Mouse (Mus musculus): Measurements from ENCODE around the gene Def8. TPM values are rescaled to one million over a fixed set of nuclear protein-coding genes. Genes with fewer than 3 reads are reported as not detected.

The Def8 gene
- polyA plus RNA-seq (2014; fragmentation: Illumina TruSeq; extraction: RNeasy Lipid Tissue Mini Kit (QIAGEN cat#74804); ENCODE audit: insufficient read depth, low read depth, low replicate concordance): 10.3 TPM

GRCm38 (mm10) chr8:123423441-123423840 lies at the start of gene Def8:
TSS of gene Def8 (plus strand) at chr8:123423527.

GRCm38 (mm10) chr8:123406786-123407185 lies 16.5 kb upstream of the Def8 start, which contains the start of gene Mc1r:
TSS of gene Mc1r (plus strand) at chr8:123407107.

GRCm38 (mm10) chr8:123411246-123411645 lies 12.1 kb upstream of the Def8 start, which contains the start of gene Tubb3:
TSS of gene Tubb3 (plus strand) at chr8:123411424.

GRCm38 (mm10) chr8:123477737-123478258 lies 54.5 kb downstream of the Def8 start, which contains the start of gene Afg3l1:
TSS of gene Afg3l1 (plus strand) at chr8:123477903.

Other genes with a start within 250 kb of the Def8 start
- 124 TPM for gene Dpep1, start 237.3 kb upstream of the Def8 start, polyA plus RNA-seq (2014; fragmentation: Illumina TruSeq; extraction: RNeasy Lipid Tissue Mini Kit (QIAGEN cat#74804); ENCODE audit: insufficient read depth, low read depth, low replicate concordance)
- 60.6 TPM for gene Chmp1a, start 210.8 kb upstream of the Def8 start, polyA plus RNA-seq (2014; fragmentation: Illumina TruSeq; extraction: RNeasy Lipid Tissue Mini Kit (QIAGEN cat#74804); ENCODE audit: insufficient read depth, low read depth, low replicate concordance)
- gene Spata33, start 210.7 kb upstream of the Def8 start, polyA plus RNA-seq (2014; fragmentation: Illumina TruSeq; extraction: RNeasy Lipid Tissue Mini Kit (QIAGEN cat#74804); ENCODE audit: insufficient read depth, low read depth, low replicate concordance): 5.7 TPM
- gene Cdk10, start 198.7 kb upstream of the Def8 start, polyA plus RNA-seq (2014; fragmentation: Illumina TruSeq; extraction: RNeasy Lipid Tissue Mini Kit (QIAGEN cat#74804); ENCODE audit: insufficient read depth, low read depth, low replicate concordance): 35.1 TPM
- gene Spata2l, start 187.3 kb upstream of the Def8 start, polyA plus RNA-seq (2014; fragmentation: Illumina TruSeq; extraction: RNeasy Lipid Tissue Mini Kit (QIAGEN cat#74804); ENCODE audit: insufficient read depth, low read depth, low replicate concordance): 1.9 TPM
- 7.7 TPM for gene Zfp276, start 169.3 kb upstream of the Def8 start, polyA plus RNA-seq (2014; fragmentation: Illumina TruSeq; extraction: RNeasy Lipid Tissue Mini Kit (QIAGEN cat#74804); ENCODE audit: insufficient read depth, low read depth, low replicate concordance)
- 10.6 TPM for gene Vps9d1, start 169.2 kb upstream of the Def8 start, polyA plus RNA-seq (2014; fragmentation: Illumina TruSeq; extraction: RNeasy Lipid Tissue Mini Kit (QIAGEN cat#74804); ENCODE audit: insufficient read depth, low read depth, low replicate concordance)
- 4.5 TPM for gene Fanca, start 105.0 kb upstream of the Def8 start, polyA plus RNA-seq (2014; fragmentation: Illumina TruSeq; extraction: RNeasy Lipid Tissue Mini Kit (QIAGEN cat#74804); ENCODE audit: insufficient read depth, low read depth, low replicate concordance)
- gene Spire2, start 90.8 kb upstream of the Def8 start, polyA plus RNA-seq (2014; fragmentation: Illumina TruSeq; extraction: RNeasy Lipid Tissue Mini Kit (QIAGEN cat#74804); ENCODE audit: insufficient read depth, low read depth, low replicate concordance): 2.9 TPM
- gene Tcf25, start 49.8 kb upstream of the Def8 start, polyA plus RNA-seq (2014; fragmentation: Illumina TruSeq; extraction: RNeasy Lipid Tissue Mini Kit (QIAGEN cat#74804); ENCODE audit: insufficient read depth, low read depth, low replicate concordance): 94.2 TPM
- gene Mc1r, start 16.4 kb upstream of the Def8 start, polyA plus RNA-seq (2014; fragmentation: Illumina TruSeq; extraction: RNeasy Lipid Tissue Mini Kit (QIAGEN cat#74804); ENCODE audit: insufficient read depth, low read depth, low replicate concordance): not detected
- gene Tubb3, start 12.1 kb upstream of the Def8 start, polyA plus RNA-seq (2014; fragmentation: Illumina TruSeq; extraction: RNeasy Lipid Tissue Mini Kit (QIAGEN cat#74804); ENCODE audit: insufficient read depth, low read depth, low replicate concordance): 0.52 TPM
- 13.4 TPM for gene Afg3l1, start 54.4 kb downstream of the Def8 start, polyA plus RNA-seq (2014; fragmentation: Illumina TruSeq; extraction: RNeasy Lipid Tissue Mini Kit (QIAGEN cat#74804); ENCODE audit: insufficient read depth, low read depth, low replicate concordance)
- gene Dbndd1, start 91.9 kb downstream of the Def8 start, polyA plus RNA-seq (2014; fragmentation: Illumina TruSeq; extraction: RNeasy Lipid Tissue Mini Kit (QIAGEN cat#74804); ENCODE audit: insufficient read depth, low read depth, low replicate concordance): 1.0 TPM
- gene Gas8, start 95.3 kb downstream of the Def8 start, polyA plus RNA-seq (2014; fragmentation: Illumina TruSeq; extraction: RNeasy Lipid Tissue Mini Kit (QIAGEN cat#74804); ENCODE audit: insufficient read depth, low read depth, low replicate concordance): 13.4 TPM
- gene Rhou, start 230.4 kb downstream of the Def8 start, polyA plus RNA-seq (2014; fragmentation: Illumina TruSeq; extraction: RNeasy Lipid Tissue Mini Kit (QIAGEN cat#74804); ENCODE audit: insufficient read depth, low read depth, low replicate concordance): 8.0 TPM